Mouse (Mus musculus): ENCODE measurements around the gene Traf4.
A peak's percentile ranks its signal among the peaks of the same experiment; 100 is the strongest.

The Traf4 gene

DNA sequence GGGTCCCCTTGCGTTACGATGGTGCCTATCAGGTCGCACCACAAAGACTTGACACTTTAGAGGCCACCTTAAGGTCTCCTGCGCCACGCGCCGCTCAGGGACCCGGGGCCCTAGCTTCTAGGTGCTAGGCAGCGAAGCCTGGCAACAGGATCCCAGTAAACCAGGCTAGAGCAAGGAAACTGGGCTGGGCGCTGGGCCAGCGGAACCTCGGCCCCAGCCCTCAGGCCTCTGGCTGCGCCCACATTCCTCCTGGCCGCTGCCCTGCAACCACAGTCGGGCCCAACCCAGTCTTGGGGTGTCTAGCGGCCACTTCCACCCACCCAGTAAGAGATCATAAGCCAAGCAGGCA lies 346 bp upstream of the Traf4 start:
- no peak for DNase-seq

DNA sequence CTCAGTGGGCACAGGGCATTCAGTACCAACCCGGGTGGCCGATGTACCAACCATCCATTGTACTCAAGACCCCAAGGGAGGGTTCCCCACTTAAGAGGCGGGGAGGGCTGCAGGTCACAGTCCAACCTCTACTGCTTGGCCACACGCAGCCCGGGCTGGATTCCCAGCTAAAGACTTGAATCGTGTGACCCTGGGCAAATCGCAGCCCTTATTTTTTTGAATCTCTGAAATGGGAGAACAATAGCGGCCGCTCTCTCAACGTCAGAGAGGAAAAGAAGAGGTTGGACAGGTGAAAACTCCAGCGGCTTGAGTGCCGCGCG lies 825 bp downstream of the Traf4 start:
- DNase-seq, result no peak

DNA sequence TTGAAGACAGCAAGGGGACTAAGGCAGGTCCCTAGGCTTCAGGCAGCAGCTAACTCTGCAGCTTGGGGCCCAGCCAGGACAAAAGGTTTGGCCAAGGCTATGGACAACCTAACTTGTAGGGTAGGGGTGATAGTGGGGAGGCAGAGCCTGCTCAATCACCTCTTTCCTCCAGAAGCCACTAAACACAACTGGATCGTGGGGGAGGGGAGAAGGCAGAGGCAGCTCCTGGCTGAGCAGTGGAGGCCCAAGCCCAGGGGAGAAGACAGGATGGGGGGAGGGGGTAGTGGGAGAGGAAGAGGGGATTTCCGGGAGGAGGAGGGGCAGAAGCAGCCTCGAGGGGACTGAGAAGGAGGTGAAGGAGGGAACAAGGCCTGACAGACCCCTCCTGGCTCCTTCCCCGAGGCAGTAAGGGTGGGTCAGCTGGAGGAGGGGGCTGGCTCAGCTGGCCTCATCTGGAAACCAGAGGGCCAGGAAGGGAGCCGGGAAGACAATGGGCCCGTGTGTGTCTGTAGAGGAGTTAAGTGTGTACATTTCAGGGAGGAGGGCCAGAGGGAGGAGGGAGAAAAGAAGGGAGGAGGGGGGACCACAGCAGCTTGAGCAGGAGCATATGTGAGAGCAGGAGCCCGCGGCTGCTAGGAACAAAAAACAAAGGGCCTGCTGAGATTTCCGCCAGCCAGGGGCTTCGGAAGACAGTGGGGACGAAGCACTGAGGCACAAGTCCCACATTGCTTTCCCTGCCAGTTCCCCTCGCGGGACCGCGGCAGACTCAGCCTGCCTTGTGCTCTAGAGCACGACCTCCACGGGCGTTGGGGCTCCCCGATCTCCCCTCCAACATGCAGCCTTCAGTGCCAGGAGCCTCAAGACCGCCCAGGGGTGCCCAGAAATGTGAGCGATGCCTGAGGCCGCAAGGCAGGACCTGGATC lies 1.4 kb downstream of the Traf4 start:
- DNase-seq, result peak; percentile 76

DNA sequence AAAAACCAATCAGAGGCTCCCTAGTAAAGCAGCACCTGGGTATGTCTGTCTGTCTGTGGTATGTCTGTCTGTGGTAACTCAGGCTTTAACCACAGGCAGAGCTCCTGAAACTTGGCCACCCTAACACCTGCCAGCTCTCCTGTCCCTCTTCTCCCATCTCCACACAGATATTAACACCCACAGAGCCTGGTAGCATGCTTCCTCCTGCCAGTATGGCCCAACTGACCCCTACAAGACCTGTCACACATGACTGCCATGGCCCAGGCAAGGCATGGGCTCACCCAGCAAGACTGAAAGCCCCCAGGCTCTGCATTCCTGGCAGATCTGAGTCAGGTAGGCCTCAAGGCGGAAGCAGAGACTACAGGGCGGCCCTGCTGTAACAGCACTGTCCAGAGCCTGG lies 2.3 kb downstream of the Traf4 start:
- DNase-seq, result no peak

DNA sequence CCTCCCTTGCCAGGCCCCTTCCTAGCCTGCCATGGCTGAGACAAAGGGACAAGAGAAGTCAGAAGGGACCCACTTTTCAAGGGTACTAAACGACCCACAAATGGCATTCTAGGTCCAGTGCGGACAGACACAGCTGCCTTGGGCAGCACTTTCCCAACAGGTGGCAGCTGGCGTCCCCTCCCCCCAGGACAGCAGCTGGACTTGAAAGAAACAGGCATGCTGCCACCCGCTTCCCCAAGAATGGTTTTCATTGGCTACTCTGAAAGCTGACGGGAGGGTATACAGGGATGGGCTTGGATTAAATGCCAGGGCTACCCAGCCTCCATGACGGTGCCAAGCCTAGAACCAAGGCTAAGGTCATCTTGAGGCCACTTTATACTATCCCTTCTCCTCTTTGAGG lies 2.9 kb downstream of the Traf4 start:
- DNase-seq, result no peak

DNA sequence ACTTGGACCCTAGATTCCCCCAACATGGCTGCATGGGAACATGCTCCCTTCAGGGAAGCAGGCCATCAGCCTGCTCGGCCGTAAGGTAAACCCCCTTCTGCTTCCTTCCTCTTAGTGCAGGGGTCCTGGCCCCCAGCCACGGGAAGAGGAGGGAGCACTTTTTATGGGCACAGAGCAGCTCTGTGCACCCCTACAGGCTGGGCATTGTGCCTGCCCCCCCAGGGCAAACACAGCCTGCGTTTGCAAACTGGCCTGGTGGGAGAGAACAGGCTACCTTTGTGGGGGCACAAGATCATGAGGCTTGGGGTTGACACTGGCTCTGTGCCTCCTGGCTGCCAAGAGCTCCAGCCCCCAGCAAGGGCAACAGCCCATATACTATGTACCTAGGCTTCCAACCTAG lies 3.4 kb downstream of the Traf4 start:
- DNase-seq, result no peak

DNA sequence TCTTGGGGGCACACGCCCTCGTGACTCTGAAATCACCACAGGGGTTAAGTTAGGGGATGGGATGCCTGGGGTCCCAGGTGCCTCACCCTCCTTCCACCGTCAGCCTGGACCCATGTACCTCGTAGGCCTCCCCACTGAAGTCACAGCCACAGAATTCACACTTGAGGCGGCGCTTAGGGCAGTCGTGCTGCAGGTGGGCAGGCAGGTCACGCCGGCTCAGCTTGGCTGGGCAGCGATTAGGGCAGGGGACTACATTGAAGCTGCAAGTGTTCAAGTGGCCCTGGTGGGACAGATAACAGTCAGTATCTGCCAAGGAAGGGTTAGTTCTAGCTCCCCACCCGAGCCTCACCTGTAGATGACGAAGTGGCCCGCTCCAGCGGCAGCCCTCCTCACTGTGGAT lies 4.2 kb downstream of the Traf4 start:
- DNase-seq, result no peak

DNA sequence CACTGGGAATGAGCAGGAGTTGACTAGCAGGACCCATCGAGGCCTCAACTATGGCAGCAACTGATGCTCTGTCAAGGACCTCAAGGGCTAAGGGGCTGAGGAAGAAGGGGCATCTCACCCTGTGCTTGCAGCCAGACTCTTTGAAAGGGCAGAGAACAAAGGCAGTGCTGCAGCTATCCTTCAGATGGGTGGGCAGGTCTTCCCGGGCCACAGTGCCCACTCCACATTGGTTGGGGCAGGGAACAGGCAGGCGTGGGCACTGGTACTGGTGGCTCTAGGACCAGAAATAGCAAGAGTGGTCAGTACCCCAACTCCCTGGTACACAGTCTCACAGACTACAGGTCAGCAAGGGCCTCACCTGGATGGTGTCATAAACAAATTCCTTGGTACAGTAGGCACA lies 4.7 kb downstream of the Traf4 start:
- no peak for DNase-seq

DNA sequence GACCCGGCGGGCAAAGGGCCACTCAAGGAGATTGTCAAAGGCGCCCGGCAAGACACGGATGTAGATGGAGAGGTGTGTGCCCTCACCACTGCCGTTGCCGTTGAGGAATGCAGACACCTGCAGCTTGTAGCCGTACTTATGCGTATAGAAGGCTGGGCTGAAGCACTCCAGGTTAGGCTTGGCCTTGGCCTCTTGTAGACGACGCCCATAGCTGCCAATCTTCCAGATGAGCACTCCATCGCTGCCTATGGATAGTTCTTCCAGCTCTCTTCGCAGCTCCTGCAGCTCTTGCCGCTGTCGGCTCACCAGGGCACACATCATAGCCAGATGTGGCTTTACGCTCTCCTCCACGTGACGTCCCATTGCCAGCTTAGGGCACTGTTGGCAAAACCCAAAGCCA lies 5.2 kb downstream of the Traf4 start:
- no peak for DNase-seq

DNA sequence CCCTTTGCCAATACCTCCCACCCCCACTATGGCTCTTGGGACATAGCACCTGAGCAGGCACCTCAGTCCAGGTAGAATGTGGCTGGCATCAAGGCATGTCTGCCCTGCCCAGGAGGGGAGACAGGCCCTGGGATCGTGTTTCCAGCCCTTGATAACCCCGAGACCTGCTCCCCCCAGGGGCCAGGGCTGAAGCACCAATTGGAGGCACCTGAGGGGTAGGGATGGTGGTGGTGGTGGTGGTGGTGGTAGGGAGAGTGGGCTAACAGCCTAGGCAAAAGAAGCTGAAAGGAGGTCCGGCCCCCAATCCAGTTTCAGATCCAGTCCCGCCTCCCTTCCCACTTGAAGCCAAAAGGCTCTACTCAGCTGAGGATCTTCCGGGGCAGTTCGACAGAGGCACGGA lies 5.8 kb downstream of the Traf4 start:
- no peak for DNase-seq

DNA sequence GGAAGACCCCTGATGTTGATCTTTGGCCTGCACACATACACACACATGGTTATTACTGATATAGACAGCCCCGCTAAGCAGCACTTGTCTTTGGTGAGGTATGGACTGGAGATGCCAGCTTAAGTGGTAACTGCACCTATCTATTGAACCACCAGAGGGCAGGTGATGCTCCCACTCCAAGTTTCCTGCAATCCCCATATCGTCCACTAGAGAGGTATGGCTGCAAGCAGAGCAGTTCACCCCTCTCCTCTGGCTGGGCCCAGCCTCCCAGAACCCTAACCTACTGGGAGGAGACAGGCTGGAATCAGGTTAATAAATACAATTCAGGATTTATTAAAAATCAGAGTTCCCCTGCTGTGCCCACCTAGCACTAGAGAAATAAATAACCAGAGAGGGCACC lies 6.3 kb downstream of the Traf4 start:
- DNase-seq, result peak; percentile 86

DNA sequence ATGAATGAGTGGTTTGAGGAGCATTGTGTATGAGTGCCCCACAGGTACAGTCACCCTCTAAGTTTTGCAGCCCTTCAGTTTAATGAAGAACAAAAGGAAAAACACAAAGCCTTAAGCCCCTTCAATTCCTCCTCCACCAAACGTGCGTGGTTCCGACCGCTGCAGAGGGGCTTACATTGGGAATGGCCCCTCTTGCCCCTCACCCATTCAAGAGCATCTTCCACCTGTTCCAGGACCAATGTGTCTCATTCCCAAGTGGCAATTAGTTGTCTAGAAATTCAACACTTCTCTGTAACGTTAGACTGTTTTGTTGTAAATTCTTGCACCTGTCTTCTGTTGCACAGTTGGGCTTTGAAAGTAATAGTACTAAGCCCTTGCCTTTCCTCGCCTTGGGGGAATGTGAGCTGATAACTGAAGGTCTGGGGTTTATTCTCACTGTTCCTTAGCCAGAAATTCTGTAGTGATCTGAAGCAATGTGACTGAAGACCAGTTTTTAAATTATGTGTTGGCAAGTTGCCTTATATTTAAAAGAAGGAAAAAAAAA lies 9.2 kb downstream of the Traf4 start:
- DNase-seq, result no peak

DNA sequence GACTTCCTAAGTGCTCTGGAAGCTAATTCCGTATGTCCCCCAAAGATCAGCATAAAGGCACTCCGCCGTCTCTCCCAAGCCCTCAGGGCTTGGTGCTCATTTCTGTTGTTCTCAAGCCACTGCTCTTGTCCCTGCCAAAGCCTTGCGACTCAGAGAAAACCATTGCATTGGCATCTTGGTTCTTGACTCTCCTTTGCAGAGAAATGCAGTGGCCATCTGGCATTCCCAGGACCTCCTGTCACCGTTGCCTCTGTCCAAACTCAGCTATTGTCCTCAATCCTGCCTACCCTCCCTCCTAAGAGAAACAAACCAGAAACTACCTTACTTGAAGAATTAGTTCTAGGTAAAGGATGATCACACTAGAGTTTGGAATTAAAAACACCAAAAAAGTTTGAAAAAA lies 9.7 kb downstream of the Traf4 start:
- no peak for DNase-seq

DNA sequence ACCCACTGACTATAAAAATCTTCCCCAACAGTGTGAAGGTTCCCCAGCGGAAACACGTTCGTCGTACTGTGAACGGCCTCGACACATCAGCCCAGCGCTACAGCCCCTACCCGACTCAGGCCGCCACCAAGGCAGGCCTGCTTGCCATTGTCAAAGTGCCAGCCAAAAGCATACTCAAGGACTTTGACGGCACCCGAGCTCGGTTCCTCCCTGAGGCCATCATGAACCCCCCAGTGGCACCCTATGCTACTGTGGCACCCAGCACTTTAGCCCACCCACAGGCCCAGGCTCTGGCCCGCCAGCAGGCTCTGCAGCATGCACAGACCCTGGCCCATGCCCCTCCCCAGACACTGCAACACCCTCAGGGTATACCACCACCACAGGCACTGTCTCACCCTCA lies 11.6 kb downstream of the Traf4 start:
- DNase-seq, result no peak

DNA sequence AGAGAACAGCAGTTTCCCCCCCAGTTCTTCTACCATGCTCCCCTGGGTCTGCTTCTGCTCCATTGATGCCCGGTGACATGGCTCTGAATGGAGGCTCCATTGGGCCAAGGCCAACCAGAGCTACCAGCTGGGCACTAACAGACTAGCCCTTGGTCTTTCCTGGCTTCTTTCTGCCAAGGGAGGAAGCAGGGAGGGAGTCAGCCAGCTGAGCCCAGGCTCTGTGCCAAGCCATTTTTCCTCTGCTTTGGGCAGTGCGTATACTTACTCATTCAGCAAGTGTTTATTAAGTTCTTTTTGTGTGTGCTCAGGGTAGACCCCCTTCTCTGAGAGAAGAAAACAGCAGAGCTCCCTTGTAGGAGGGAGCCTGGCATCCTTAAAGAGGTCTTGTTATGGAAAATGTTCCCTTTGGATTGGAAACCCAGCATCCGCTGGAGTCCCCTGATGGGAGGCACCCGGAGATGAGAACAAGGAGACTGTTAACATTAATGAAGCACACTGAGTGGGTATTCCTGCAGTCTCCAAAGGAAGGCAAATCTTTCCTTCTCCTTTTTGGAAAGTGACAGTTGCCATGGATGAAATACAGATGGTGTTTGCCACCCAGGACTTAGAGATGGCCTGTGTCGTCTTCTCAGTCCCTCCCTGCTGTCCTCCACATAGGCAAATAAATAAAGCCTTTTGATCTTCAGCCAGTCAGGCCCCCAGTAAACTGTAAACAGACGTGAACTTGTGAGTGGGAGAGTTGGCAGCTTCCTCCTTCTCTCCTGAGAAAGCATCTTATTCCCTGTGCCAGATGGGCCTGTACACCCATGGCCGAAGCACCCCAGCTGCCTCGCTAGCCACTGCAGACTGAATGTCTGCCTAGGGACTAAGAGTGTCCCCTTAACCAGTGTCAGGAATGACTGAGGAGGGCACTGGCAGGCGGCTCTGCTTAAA lies 12.8 kb downstream of the Traf4 start:
- DNase-seq, result no peak

DNA sequence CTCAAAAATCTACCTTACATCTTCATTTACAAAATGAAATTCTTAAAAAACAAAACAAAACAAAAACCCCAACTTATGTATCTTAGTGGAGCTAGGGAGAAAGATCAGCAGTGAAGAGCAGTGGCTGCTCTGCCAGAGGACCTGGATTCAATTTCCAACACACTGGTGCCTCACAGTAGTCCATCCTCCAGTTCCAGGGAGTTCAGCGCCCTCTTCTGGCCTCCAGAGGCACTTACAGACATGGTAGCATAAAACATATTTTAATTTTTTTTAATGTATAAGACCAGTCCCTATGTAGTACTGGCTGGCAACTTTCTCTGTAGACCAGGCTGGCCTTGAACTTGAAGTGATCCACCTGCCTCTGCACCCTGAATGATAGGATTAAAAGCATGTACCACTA lies 14.2 kb downstream of the Traf4 start:
- DNase-seq, result no peak

DNA sequence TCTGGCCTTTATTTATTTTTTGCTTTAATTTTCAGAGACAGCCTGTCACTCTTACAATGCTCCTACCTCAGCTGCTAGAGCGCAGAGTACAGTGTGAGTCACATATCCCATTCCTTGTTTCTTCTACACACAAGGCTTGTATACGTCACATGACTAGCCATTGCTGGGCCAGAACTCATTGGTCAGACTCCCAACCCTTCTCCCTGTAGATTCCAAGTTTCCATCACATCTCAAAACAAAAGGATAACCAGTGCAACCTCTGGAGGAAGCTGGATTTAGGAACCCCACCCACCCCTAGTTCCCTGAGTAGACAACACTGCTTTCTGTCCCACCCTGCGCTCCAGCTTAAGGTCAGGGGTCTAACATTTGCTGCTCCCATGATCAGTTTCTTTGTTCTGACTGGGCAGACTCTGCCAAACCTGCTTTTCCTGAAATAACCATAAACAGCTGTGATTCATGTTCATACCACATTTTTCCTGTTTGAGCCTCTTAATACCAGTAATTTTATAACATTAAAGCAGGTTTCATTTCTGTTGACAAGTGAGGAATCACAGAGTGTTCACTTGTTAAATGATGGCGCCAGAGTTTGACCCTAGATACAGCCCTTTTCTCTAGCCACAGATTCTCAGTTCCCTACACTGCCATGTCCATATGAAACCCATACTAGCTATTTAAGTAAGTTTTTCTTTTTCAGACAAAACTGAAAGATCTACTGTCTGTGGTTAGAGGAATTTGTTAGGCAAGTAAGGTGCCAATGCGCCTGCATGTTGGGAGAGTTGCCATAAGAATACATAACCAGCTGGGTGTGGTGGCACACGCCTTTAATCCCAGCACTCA lies 18.5 kb downstream of the Traf4 start:
- no peak for DNase-seq

DNA sequence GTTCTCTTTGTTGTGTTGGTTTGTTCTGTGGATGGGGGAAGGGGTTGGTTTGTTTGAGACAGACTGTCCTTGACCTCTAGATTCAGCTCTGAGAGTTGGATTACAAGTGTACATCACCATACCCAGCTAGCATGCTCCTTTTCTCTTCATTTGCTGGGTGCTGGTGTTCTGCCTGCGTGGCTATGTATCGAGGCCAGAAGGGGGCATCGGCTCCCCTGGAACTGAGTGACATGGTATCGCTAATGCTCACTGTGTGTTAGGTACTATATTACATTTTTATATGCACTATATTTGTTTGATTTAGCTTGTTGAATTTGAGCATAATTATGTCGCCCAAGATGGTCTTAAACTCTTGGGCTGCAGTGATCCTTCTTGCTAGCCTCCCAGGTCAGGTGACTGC lies 19.2 kb downstream of the Traf4 start:
- DNase-seq, result no peak

DNA sequence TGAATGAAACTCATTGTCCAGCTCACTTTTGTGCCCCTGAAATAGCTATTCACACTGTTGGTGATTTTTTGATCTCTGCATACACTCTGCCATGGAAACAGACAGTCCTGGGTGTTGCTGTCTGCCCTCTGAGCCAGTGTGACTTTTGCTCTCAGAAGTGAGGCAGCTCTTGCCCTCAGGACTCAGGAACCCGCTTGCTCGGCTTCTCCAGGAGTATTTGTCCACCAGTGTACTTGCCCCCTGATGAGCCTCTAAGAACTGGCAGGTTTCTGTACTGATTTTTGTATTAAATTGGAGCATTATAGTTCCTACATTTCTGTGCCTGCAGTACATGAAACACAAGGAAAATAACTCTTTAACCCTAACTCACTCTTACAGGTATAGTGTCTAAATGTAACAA lies 21.9 kb downstream of the Traf4 start:
- no peak for DNase-seq

DNA sequence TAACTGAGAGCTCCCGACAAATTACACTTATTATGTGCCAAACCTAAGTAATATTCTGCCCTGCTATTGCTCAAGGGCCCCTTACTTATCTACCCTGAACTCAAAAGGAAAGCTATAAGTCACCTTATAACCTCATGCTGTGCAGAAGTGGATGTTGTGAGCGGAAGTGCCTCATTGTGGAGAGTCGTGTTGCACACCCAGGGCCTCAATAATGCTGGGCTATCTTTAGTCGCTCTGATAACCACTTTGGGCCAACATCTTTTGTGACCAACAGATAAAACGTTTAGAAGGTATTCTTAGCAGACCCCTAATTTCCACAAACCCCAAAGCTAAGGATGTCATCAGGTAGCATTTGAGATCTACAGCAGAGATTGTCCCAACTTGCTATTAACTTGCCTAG lies 24.7 kb downstream of the Traf4 start:
- no peak for DNase-seq

DNA sequence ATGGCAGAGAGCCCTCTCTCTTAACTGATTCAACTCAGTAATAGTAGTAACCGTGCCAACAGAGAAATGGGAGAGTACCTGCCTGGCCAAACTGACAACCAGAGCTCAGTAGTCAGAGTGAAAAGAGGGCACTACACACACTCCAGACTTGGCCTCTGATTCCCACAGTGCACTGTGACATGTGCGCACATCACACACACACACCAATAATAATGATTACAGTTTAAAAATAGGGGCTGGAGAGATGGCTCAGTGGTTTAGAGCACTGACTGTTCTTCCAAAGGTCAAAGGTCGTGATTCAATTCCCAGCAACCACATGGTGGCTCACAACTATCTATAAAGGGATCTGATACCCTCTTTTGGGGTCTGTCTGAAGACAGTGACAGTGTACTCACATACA lies 27.4 kb downstream of the Traf4 start:
- DNase-seq, result no peak

DNA sequence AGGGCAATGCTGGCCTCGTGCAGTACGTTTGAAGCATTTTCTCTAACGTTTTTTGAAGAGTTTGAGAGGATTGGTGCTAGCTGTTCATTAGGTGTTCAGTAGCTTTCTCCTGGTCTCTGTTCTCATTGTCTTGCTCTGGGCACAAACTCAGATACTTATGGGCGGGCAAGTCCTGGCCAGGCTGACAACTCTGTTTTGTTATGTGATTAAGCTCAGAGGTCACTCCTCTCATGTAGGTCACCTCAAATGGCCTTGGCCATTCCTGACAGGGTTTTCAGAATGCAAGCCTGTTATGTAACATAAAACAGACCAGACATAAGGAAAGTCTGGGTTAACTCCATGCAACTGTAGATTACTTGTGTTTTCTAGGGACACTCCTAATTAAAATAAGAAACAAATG lies 27.8 kb downstream of the Traf4 start:
- no peak for DNase-seq

DNA sequence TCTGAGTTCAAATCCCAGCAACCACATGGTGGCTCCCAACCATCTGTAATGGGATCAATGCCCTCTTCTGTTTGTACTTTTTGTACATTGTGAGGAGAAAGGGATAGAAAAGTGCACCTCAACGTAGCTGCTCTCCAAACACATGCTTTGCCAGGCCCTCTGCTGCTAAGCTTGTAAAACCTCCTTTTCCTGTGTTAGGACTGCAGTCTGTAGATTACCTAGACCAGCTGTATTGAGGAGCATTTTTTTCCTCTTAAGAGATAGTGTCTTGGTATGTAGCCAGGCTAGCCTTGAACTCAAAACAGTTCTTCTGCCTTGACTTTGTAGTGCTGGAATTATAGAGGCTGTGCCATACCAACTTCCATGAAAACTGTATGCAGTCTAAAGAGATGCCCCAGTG lies 29.3 kb downstream of the Traf4 start:
- DNase-seq, result no peak
